Mouse (Mus musculus) megakaryocyte progenitor cell, adult 5-6 weeks (primary cell): ENCODE data around the gene Suclg1. TPM values are rescaled to one million over a fixed set of nuclear protein-coding genes. Genes with fewer than 3 reads are reported as not detected.

Source experiments
- ATAC-seq: replicated peaks from 2 replicates; pipeline ENCODE4 v1.8.0; 2016; ENCODE audit warnings: mild to moderate bottlenecking, moderate TSS enrichment, inconsistent platforms; ENCODE audit not compliant: poor library complexity
- total RNA-seq, 2 experiments: library from RNA; stranded (forward) in 1 of 2; stranded (reverse) in 1 of 2; fragments of 157-497, 149-512 nt in 1 of 2; fragments of 200-1000 nt in 1 of 2; gene quantifications; 2 replicates each; pipeline versions ENCODE4 v1.2.3 to v1.2.4; 2015 to 2017

The Suclg1 gene
- total RNA-seq, 2 experiments from 2014 or later: 123 to 175 TPM

GRCm38 (mm10) chr6:73314923-73315603 is 66.9 kb downstream of the Suclg1 start:
- peak; percentile 80 for ATAC-seq

GRCm38 (mm10) chr6:73322306-73322705 is 74.1 kb downstream of the Suclg1 start:
- ATAC-seq: no peak

Other genes starting within 250 kb of the Suclg1 start
- 0.02 and 0.05 TPM in 2 replicates for gene Dnah6, start 26.7 kb upstream of the Suclg1 start, total RNA-seq (2015)
- gene Dnah6, start 26.7 kb upstream of the Suclg1 start, total RNA-seq (2017): 0.04 TPM in 1 of 2 replicates, not detected in the other
- not detected in 2 replicates for gene 4931417E11Rik, start 221.3 kb downstream of the Suclg1 start, total RNA-seq (2015)
- not detected in 2 replicates for gene 4931417E11Rik, start 221.3 kb downstream of the Suclg1 start, total RNA-seq (2017)